Mouse (Mus musculus) erythroblast, embryonic 14.5 days (primary cell): Measurements from ENCODE around the gene Grid2ip. TPM values are rescaled to one million over a fixed set of nuclear protein-coding genes. Genes with fewer than 3 reads are reported as not detected.

Experiments
- H3K27me3 ChIP-seq: 2 replicates; pipeline ENCODE4 v1.6.1; 2012; ENCODE audit warnings: inconsistent platforms; ENCODE audit not compliant: control insufficient read depth
- H3K36me3 ChIP-seq: 2 replicates; pipeline ENCODE4 v1.6.1; 2012; ENCODE audit warnings: mild to moderate bottlenecking, inconsistent platforms; ENCODE audit not compliant: control insufficient read depth
- H3K4me1 ChIP-seq: 2 replicates; pipeline ENCODE4 v1.6.1; 2012; ENCODE audit warnings: inconsistent platforms; ENCODE audit not compliant: control insufficient read depth
- H3K4me3 ChIP-seq: replicated peaks from 2 replicates; pipeline ENCODE3; 2012; ENCODE audit warnings: moderate library complexity, mild to moderate bottlenecking, inconsistent platforms
- H3K9me3 ChIP-seq: 2 replicates; pipeline ENCODE4 v1.6.1; 2012; ENCODE audit warnings: low read length, inconsistent platforms, mixed read lengths; ENCODE audit not compliant: control insufficient read depth
- GATA1 ChIP-seq: IDR thresholded peaks from 2 replicates; pipeline ENCODE4 v1.6.1; 2012; ENCODE audit warnings: low read length, inconsistent platforms, mixed read lengths
- TAL1 ChIP-seq: IDR thresholded peaks from 3 replicates; pipeline ENCODE4 v1.6.1; 2012; ENCODE audit warnings: low read length, inconsistent platforms, mixed read lengths
- polyA plus RNA-seq: library from polyadenylated mRNA; stranded (reverse); fragments of >175 nt; gene quantifications from 2 replicates; pipeline ENCODE4 v1.2.3, GENCODE M21; 2012

Gene Grid2ip
- polyA plus RNA-seq, 1 experiment = not detected

- TF ChIP-seq TAL1 (no peak), GATA1 (no peak)
- Histone ChIP-seq H3K4me3 (no peak overlapping the region), H3K27me3 (no peaks in the 10 kb centered on the region), H3K36me3 (peaks cover 81% of the 10 kb centered on the region), H3K4me1 (peaks cover 34% of the 10 kb centered on the region), H3K9me3 (no peaks in the 10 kb centered on the region)
These were observed 39.9 kb upstream of the Grid2ip start for GRCm38 (mm10) chr5:143317288-143317610.

GRCm38 (mm10) chr5:143328690-143329495 is 28.2 kb upstream of the Grid2ip start, which contains the start of gene Zdhhc4:
TSS of gene Zdhhc4 (minus strand) at chr5:143329256.
- H3K36me3 ChIP-seq = peaks cover 35% of the 10 kb centered on the region
- no peaks in the 10 kb centered on the region for H3K27me3 ChIP-seq
- H3K4me1 ChIP-seq = peaks cover 29% of the 10 kb centered on the region
- H3K9me3 ChIP-seq = no peaks in the 10 kb centered on the region
- TF ChIP-seq TAL1 = no peak
- TF ChIP-seq GATA1 = no peak
- peak within 1 kb of the TSS; percentile 79 for H3K4me3 ChIP-seq

- Histone ChIP-seq H3K4me3 (no peak overlapping the region), H3K9me3 (no peaks in the 10 kb centered on the region)
- TF ChIP-seq GATA1 (no peak), TAL1 (no peak)
These were observed 23.3 kb upstream of the Grid2ip start for GRCm38 (mm10) chr5:143333872-143334271.

GRCm38 (mm10) chr5:143334418-143335088 is 22.6 kb upstream of the Grid2ip start:
- peaks cover 4% of the 10 kb centered on the region; the same call in 1 of the 2 replicates for H3K27me3 ChIP-seq
- H3K4me3 ChIP-seq = no peak overlapping the region
- H3K4me1 ChIP-seq = peaks cover 10% of the 10 kb centered on the region
- TF ChIP-seq TAL1 (no peak), GATA1 (no peak)
- no peaks in the 10 kb centered on the region for H3K36me3 ChIP-seq
- H3K9me3 ChIP-seq = no peaks in the 10 kb centered on the region

More at GRCm38 (mm10) chr5:143333872-143334271, 23.3 kb upstream of the Grid2ip start:
- H3K36me3 ChIP-seq = no peaks in the 10 kb centered on the region
- peaks cover 4% of the 10 kb centered on the region; the same call in 1 of the 2 replicates for H3K27me3 ChIP-seq
- H3K4me1 ChIP-seq = peaks cover 12% of the 10 kb centered on the region

GRCm38 (mm10) chr5:143335089-143335460 is 22.1 kb upstream of the Grid2ip start:
- no peak for TF ChIP-seq TAL1
- no peak for TF ChIP-seq GATA1
- H3K36me3 ChIP-seq = no peaks in the 10 kb centered on the region
- H3K9me3 ChIP-seq = no peaks in the 10 kb centered on the region
- peaks cover 4% of the 10 kb centered on the region; the same call in 1 of the 2 replicates for H3K27me3 ChIP-seq
- H3K4me3 ChIP-seq = no peak overlapping the region
- peaks cover 5% of the 10 kb centered on the region for H3K4me1 ChIP-seq

GRCm38 (mm10) chr5:143336559-143336958 is 20.6 kb upstream of the Grid2ip start:
- Histone ChIP-seq H3K27me3 (peaks cover 4% of the 10 kb centered on the region), H3K4me1 (peaks cover 2% of the 10 kb centered on the region; the same call in 1 of the 2 replicates), H3K4me3 (no peak overlapping the region), H3K36me3 (no peaks in the 10 kb centered on the region), H3K9me3 (no peaks in the 10 kb centered on the region)
- TF ChIP-seq TAL1 = no peak
- no peak for TF ChIP-seq GATA1

- Histone ChIP-seq H3K27me3 (peaks cover 5% of the 10 kb centered on the region), H3K4me1 (no peaks in the 10 kb centered on the region), H3K9me3 (no peaks in the 10 kb centered on the region), H3K36me3 (no peaks in the 10 kb centered on the region), H3K4me3 (no peak overlapping the region)
- TF ChIP-seq TAL1 = no peak
These were observed 17.5 kb upstream of the Grid2ip start for GRCm38 (mm10) chr5:143339603-143340002.

GRCm38 (mm10) chr5:143346367-143346766 is 10.8 kb upstream of the Grid2ip start:
- TF ChIP-seq TAL1 = no peak
- TF ChIP-seq GATA1 = no peak
- Histone ChIP-seq H3K36me3 (no peaks in the 10 kb centered on the region), H3K4me3 (no peak overlapping the region), H3K4me1 (no peaks in the 10 kb centered on the region), H3K9me3 (peaks cover 12% of the 10 kb centered on the region), H3K27me3 (peaks cover 3% of the 10 kb centered on the region)

- Histone ChIP-seq H3K4me3 (no peak overlapping the region), H3K27me3 (peaks cover 51% of the 10 kb centered on the region), H3K36me3 (no peaks in the 10 kb centered on the region), H3K4me1 (no peaks in the 10 kb centered on the region; the same call in 1 of the 2 replicates), H3K9me3 (peaks cover 20% of the 10 kb centered on the region)
- no peak for TF ChIP-seq GATA1
- no peak for TF ChIP-seq TAL1
These were observed 1.1 kb upstream of the Grid2ip start for GRCm38 (mm10) chr5:143356017-143356416.
